Mouse (Mus musculus) small intestine, adult 2 months (tissue): ENCODE data around the gene Acmsd. TPM values are rescaled to one million over a fixed set of nuclear protein-coding genes. Genes with fewer than 3 reads are reported as not detected.
"Not testable (repeated sequence)": the region's sequence is repeated elsewhere in the genome, so short reads cannot be mapped to it uniquely, and the experiment has no call there.

ENCODE experiments used
- H3K27ac ChIP-seq: fragments of 200-500 bp; 2 replicates; pipeline ENCODE4 v1.5.1; 2012; ENCODE audit warnings: low read depth, low read length, control low read depth, inconsistent platforms; ENCODE audit not compliant: insufficient read depth
- H3K27me3 ChIP-seq: fragments of 200-500 bp; 2 replicates; pipeline ENCODE4 v1.6.1; 2012; ENCODE audit warnings: mild to moderate bottlenecking, moderate library complexity, low read length, inconsistent platforms; ENCODE audit not compliant: control insufficient read depth, insufficient read depth
- H3K36me3 ChIP-seq: fragments of 200-500 bp; 2 replicates; pipeline ENCODE4 v1.6.1; 2012; ENCODE audit warnings: mild to moderate bottlenecking, low read length, control low read depth, inconsistent platforms; ENCODE audit not compliant: control insufficient read depth, insufficient read depth
- H3K4me1 ChIP-seq: fragments of 200-500 bp; 2 replicates; pipeline ENCODE4 v1.6.1; 2012; ENCODE audit warnings: low read length, inconsistent platforms, mixed read lengths; ENCODE audit not compliant: control insufficient read depth, insufficient read depth, insufficient read length
- H3K4me3 ChIP-seq: fragments of 200-500 bp; 2 replicates; pipeline ENCODE4 v1.5.1; 2012; ENCODE audit warnings: low read depth, mild to moderate bottlenecking, control low read depth, inconsistent platforms, low read length, moderate library complexity
- CTCF ChIP-seq: fragments of 200-500 bp; IDR thresholded peaks from 2 replicates; pipeline ENCODE4 v1.5.1; 2012; ENCODE audit warnings: low read depth, mild to moderate bottlenecking, control low read depth, inconsistent platforms, low read length, moderate library complexity, mixed read lengths; ENCODE audit not compliant: insufficient replicate concordance, insufficient read length; ENCODE audit errors: extremely low read depth
- POLR2A ChIP-seq: fragments of 200-500 bp; IDR thresholded peaks from 2 replicates; pipeline ENCODE4 v1.6.1; 2012; ENCODE audit warnings: low read depth, mild to moderate bottlenecking, control low read depth, inconsistent platforms, low read length, moderate library complexity
- WGBS: fragments of 180-500 bp; shearing (Covaris S2); methylation state at CpG from one replicate; pipeline ENCODE4 v1.1.7; 2018; 5-methylcytosine and 5-hydroxymethylcytosine counted together
- polyA plus RNA-seq: library from polyadenylated mRNA; depleted of rRNA; stranded (reverse); fragments of >200 nt; gene quantifications from 2 replicates; pipeline ENCODE4 v1.2.3, GENCODE M21; 2012

Gene Acmsd
- polyA plus RNA-seq, 1 experiment, result not detected

GRCm38 (mm10) chr1:127731086-127731485, 1.9 kb downstream of the Acmsd start:
- WGBS, result 50% methylated on average over 3 of the region's 3 CpGs
- Histone ChIP-seq H3K27me3 (no peaks in the 10 kb centered on the region), H3K36me3 (no peaks in the 10 kb centered on the region), H3K4me1 (no peaks in the 10 kb centered on the region), H3K27ac (no peak overlapping the region), H3K4me3 (no peak overlapping the region)
- TF ChIP-seq CTCF (no peak), POLR2A (no peak)

- Histone ChIP-seq H3K4me1 (no peaks in the 10 kb centered on the region), H3K27ac (no peak overlapping the region)
These were observed 3.2 kb downstream of the Acmsd start for GRCm38 (mm10) chr1:127732435-127732834.

GRCm38 (mm10) chr1:127732841-127733240, 3.6 kb downstream of the Acmsd start:
- Histone ChIP-seq H3K36me3 (no peaks in the 10 kb centered on the region), H3K27ac (no peak overlapping the region), H3K4me1 (no peaks in the 10 kb centered on the region), H3K4me3 (no peak overlapping the region), H3K27me3 (no peaks in the 10 kb centered on the region)
- 54% methylated on average over 3 of the region's 3 CpGs for WGBS
- TF ChIP-seq CTCF (no peak), POLR2A (no peak)

More at GRCm38 (mm10) chr1:127732435-127732834, 3.2 kb downstream of the Acmsd start:
- 70% methylated on average over 3 of the region's 3 CpGs for WGBS
- no peak for TF ChIP-seq CTCF
- no peak for TF ChIP-seq POLR2A
- no peaks in the 10 kb centered on the region for H3K36me3 ChIP-seq
- no peak overlapping the region for H3K4me3 ChIP-seq
- H3K27me3 ChIP-seq, result no peaks in the 10 kb centered on the region

GRCm38 (mm10) chr1:127735356-127735755, 6.1 kb downstream of the Acmsd start:
- Histone ChIP-seq H3K4me1 (no peaks in the 10 kb centered on the region), H3K4me3 (no peak overlapping the region), H3K27me3 (no peaks in the 10 kb centered on the region), H3K36me3 (no peaks in the 10 kb centered on the region), H3K27ac (no peak overlapping the region)
- WGBS, result 19% methylated on average over 3 of the region's 3 CpGs
- TF ChIP-seq POLR2A (no peak), CTCF (no peak)

GRCm38 (mm10) chr1:127750401-127751102, 21.3 kb downstream of the Acmsd start:
- no peaks in the 10 kb centered on the region for H3K27me3 ChIP-seq
- no peak overlapping the region for H3K27ac ChIP-seq
- no peak overlapping the region for H3K4me3 ChIP-seq
- 52% methylated on average over 11 of the region's 11 CpGs for WGBS
- no peak for TF ChIP-seq POLR2A
- TF ChIP-seq CTCF, result no peak
- no peaks in the 10 kb centered on the region for H3K4me1 ChIP-seq
- H3K36me3 ChIP-seq, result no peaks in the 10 kb centered on the region

GRCm38 (mm10) chr1:127755806-127756205, 26.6 kb downstream of the Acmsd start:
- TF ChIP-seq CTCF (no peak), POLR2A (no peak)
- Histone ChIP-seq H3K4me3 (no peak overlapping the region), H3K27ac (no peak overlapping the region), H3K4me1 (no peaks in the 10 kb centered on the region), H3K27me3 (no peaks in the 10 kb centered on the region), H3K36me3 (no peaks in the 10 kb centered on the region)
- WGBS, result 21% methylated on average over 4 of the region's 4 CpGs

GRCm38 (mm10) chr1:127756331-127757163, 27.3 kb downstream of the Acmsd start:
- TF ChIP-seq POLR2A (no peak), CTCF (no peak)
- no peaks in the 10 kb centered on the region for H3K4me1 ChIP-seq
- no peak overlapping the region for H3K27ac ChIP-seq
- no peak overlapping the region for H3K4me3 ChIP-seq
- 57% methylated on average over 5 of the region's 5 CpGs for WGBS
- H3K36me3 ChIP-seq, result no peaks in the 10 kb centered on the region
- no peaks in the 10 kb centered on the region for H3K27me3 ChIP-seq

GRCm38 (mm10) chr1:127757164-127757545, 27.9 kb downstream of the Acmsd start:
- WGBS, result 86% methylated on average over 3 of the region's 3 CpGs
- H3K4me3 ChIP-seq, H3K4me1 ChIP-seq, H3K36me3 ChIP-seq, H3K27me3 ChIP-seq, H3K27ac ChIP-seq: not testable (repeated sequence)
